Mouse (Mus musculus) embryonic fibroblast, embryonic 13.5 days (primary cell): ENCODE results near the gene Thsd4.

Source experiments
- CTCF ChIP-seq: IDR thresholded peaks from 2 replicates; pipeline ENCODE4 v1.5.1; 2011; ENCODE audit warnings: mild to moderate bottlenecking, control low read depth, low read length, moderate library complexity, borderline replicate concordance; ENCODE audit not compliant: insufficient read depth
- POLR2A ChIP-seq: IDR thresholded peaks from 2 replicates; pipeline ENCODE4 v1.6.1; 2011; ENCODE audit warnings: low read depth, mild to moderate bottlenecking, control low read depth, low read length, moderate library complexity

GRCm38 (mm10) chr9:60309786-60310711 lies 211.8 kb downstream of the Thsd4 start:
- TF ChIP-seq POLR2A (no peak), CTCF (no peak)
